Mouse (Mus musculus) lung, postnatal 0 days (tissue): ENCODE measurements at regions not wholly inside any gene's neighbourhood (a gene's known extent, or its start where the extent isn't known, plus 50 kb on each side); places are given as distances from the start of the nearest gene placed in this dataset.
A peak's percentile ranks its signal among the peaks of the same experiment; 100 is the strongest.

Source experiments
- ATAC-seq: fragments of 200-750 bp; cut with Nextera tagmentation; 2 replicates; pipeline ENCODE4 v1.8.0; 2017; ENCODE audit warnings: moderate library complexity
- DNase-seq: peaks from one replicate; pipeline ENCODE4 v3.0.0-alpha.2; 2016; ENCODE audit warnings: low spot score
- H3K27ac ChIP-seq: fragments of 300-500 bp; sonication (generic); 2 replicates; pipeline ENCODE4 v1.5.1; 2014; ENCODE audit warnings: antibody characterized with exemption, mild to moderate bottlenecking, low read length, mixed read lengths
- H3K27me3 ChIP-seq: fragments of 300-500 bp; sonication (generic); replicated peaks from 2 replicates; pipeline ENCODE4 v1.6.1; 2014; ENCODE audit warnings: low read length, mixed read lengths; ENCODE audit not compliant: insufficient read depth
- H3K36me3 ChIP-seq: fragments of 300-500 bp; sonication (generic); 2 replicates; pipeline ENCODE4 v1.6.1; 2014; ENCODE audit warnings: low read length, mixed read lengths; ENCODE audit not compliant: insufficient read depth
- H3K4me1 ChIP-seq: fragments of 300-500 bp; sonication (generic); 2 replicates; pipeline ENCODE4 v1.6.1; 2014; ENCODE audit warnings: antibody characterized with exemption, low read depth, low read length, mixed read lengths; ENCODE audit not compliant: insufficient read depth
- H3K4me2 ChIP-seq: fragments of 300-500 bp; sonication (generic); replicated peaks from 2 replicates; pipeline ENCODE4 v1.6.1; 2014; ENCODE audit warnings: low read depth, mild to moderate bottlenecking, low read length, moderate library complexity, mixed read lengths
- H3K4me3 ChIP-seq: fragments of 300-500 bp; sonication (generic); 2 replicates; pipeline ENCODE4 v1.5.1; 2014; ENCODE audit warnings: low read depth, low read length
- H3K9ac ChIP-seq: fragments of 300-500 bp; sonication (generic); replicated peaks from 2 replicates; pipeline ENCODE4 v1.6.1; 2014; ENCODE audit warnings: low read depth, mild to moderate bottlenecking
- H3K9me3 ChIP-seq: fragments of 300-500 bp; sonication (generic); 2 replicates; pipeline ENCODE4 v1.6.1; 2016; ENCODE audit warnings: low read length, mixed read lengths
- CTCF ChIP-seq: IDR thresholded peaks from 2 replicates; pipeline ENCODE4 v1.5.1; 2016; ENCODE audit warnings: antibody characterized with exemption, mild to moderate bottlenecking
- EP300 ChIP-seq: IDR thresholded peaks from 2 replicates; pipeline ENCODE4 v1.6.1; 2016; ENCODE audit warnings: antibody characterized with exemption, mild to moderate bottlenecking, control low read depth
- WGBS: fragments of 180-500 bp; shearing (Covaris S2); extraction: QIAGEN DNeasy Blood & Tissue Kit; methylation state at CpG from one replicate; pipeline ENCODE4 v1.1.7; 2014; 5-methylcytosine and 5-hydroxymethylcytosine counted together

DNA sequence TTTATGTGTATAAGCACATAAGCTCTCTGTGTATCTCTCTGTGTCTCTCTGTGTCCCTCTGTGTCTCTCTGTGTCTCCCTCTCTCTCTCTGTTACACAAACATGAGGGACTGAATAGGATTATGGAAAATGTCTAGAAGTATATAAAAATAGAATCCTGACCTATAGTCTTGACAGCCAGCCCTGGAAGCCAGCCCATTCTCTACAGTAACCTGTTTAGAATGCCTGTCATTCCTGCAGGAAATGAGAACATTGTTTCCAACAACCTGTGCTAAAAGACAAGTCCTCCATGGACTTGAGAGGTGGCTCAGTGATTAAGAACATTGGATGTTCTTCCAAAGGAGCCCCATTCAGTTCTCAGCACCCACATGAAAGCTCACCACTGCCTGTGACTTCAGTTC is 714.4 kb downstream of the Tns3 start:
- Histone ChIP-seq H3K4me1 (no peaks in the 10 kb centered on the region), H3K9ac (no peak overlapping the region), H3K9me3 (no peaks in the 10 kb centered on the region), H3K27me3 (no peaks in the 10 kb centered on the region), H3K4me2 (no peak overlapping the region), H3K27ac (no peak overlapping the region), H3K36me3 (no peaks in the 10 kb centered on the region), H3K4me3 (no peak overlapping the region)
- DNase-seq (no peak), ATAC-seq (no peak)
- TF ChIP-seq CTCF (no peak), EP300 (no peak)

- H3K4me3 ChIP-seq: no peak overlapping the region
- DNase-seq (no peak), ATAC-seq (no peak)
Observed at GRCm38 (mm10) chr11:7949201-7949875, 715.0 kb downstream of the Tns3 start.

DNA sequence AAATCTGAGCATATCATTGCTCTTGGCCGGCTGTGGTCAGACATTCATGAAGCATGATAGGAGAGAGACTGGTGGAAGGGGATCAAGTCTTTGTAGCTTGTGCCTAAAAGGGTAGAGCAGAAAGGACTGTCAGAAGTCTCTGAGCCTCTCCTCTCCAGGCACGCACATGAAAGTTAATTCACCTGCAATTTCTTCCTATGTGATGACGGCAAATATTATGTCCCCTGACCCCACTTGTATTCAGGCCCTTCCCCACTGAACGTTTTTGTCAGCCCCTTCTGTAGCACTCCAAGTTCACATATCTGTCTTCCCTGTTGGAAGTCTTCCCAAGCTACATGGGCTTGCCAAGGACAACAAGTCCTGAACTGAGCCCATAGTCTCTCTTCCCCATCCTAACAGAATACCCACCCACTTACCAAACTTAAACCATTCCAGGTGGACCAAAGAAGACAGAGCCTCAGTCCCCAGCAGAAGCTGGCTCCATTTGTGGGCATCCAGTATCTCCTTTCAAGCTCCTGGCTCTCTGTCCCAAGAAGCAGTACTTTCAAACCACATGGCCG is 719.3 kb downstream of the Tns3 start:
- Histone ChIP-seq H3K4me2 (no peak overlapping the region), H3K9ac (no peak overlapping the region), H3K9me3 (no peaks in the 10 kb centered on the region), H3K27me3 (no peaks in the 10 kb centered on the region), H3K4me1 (no peaks in the 10 kb centered on the region), H3K27ac (no peak overlapping the region), H3K4me3 (no peak overlapping the region), H3K36me3 (no peaks in the 10 kb centered on the region)
- TF ChIP-seq CTCF: no peak
- TF ChIP-seq EP300: no peak
- ATAC-seq (no peak), DNase-seq (no peak)
- WGBS: 69% methylated on average over 5 of the region's 5 CpGs

More at GRCm38 (mm10) chr11:7949201-7949875, 715.0 kb downstream of the Tns3 start:
- TF ChIP-seq CTCF (no peak), EP300 (no peak)
- Histone ChIP-seq H3K27ac (no peak overlapping the region), H3K36me3 (no peaks in the 10 kb centered on the region), H3K9ac (no peak overlapping the region), H3K4me2 (no peak overlapping the region), H3K27me3 (no peaks in the 10 kb centered on the region), H3K4me1 (no peaks in the 10 kb centered on the region), H3K9me3 (no peaks in the 10 kb centered on the region)
- WGBS: 69% methylated on average over 6 of the region's 6 CpGs

DNA sequence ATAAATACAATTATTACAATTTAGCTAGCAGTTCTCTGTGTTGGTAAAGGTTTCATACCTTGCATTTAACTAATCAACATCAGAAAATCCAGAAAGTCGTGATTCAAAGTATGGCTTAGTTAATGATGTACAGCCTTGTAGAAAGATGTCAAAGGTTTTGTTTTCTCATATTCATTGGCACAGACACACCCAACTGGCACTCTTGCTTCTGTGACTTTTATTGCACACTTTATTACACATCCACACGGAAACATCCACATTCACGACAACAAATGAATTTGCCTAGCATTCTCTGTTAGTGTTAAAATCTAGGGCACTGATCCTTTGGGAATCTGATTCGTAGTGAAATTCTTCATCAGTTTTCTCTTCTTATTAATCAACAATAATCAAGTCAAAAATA is 720.0 kb downstream of the Tns3 start:
- ATAC-seq: no peak

GRCm38 (mm10) chr11:7933611-7934010 is 719.9 kb upstream of the Igfbp3 start:
- no peak for TF ChIP-seq CTCF
- no peak for TF ChIP-seq EP300
- H3K4me1 ChIP-seq: no peaks in the 10 kb centered on the region
- H3K27ac ChIP-seq: no peak overlapping the region
- DNase-seq: no peak
- ATAC-seq: no peak
- WGBS: 75% methylated on average over 3 of the region's 3 CpGs
- no peaks in the 10 kb centered on the region for H3K9me3 ChIP-seq
- no peak overlapping the region for H3K4me2 ChIP-seq
- no peaks in the 10 kb centered on the region for H3K36me3 ChIP-seq
- no peak overlapping the region for H3K4me3 ChIP-seq
- no peaks in the 10 kb centered on the region for H3K27me3 ChIP-seq
- no peak overlapping the region for H3K9ac ChIP-seq

More for the DNA sequence above, 720.0 kb downstream of the Tns3 start:
- Histone ChIP-seq H3K4me2 (no peak overlapping the region), H3K27me3 (no peaks in the 10 kb centered on the region), H3K4me1 (no peaks in the 10 kb centered on the region), H3K9ac (no peak overlapping the region), H3K27ac (no peak overlapping the region), H3K9me3 (no peaks in the 10 kb centered on the region), H3K4me3 (no peak overlapping the region), H3K36me3 (no peaks in the 10 kb centered on the region)
- DNase-seq: no peak
- TF ChIP-seq EP300: no peak
- WGBS: 76% methylated on average over 4 of the region's 4 CpGs

- no peak for TF ChIP-seq EP300
- no peak for TF ChIP-seq CTCF
- Histone ChIP-seq H3K4me2 (no peak overlapping the region), H3K4me3 (no peak overlapping the region), H3K9me3 (peaks cover 3% of the 10 kb centered on the region; the same call in 1 of the 2 replicates), H3K36me3 (no peaks in the 10 kb centered on the region), H3K9ac (no peak overlapping the region), H3K4me1 (no peaks in the 10 kb centered on the region), H3K27me3 (no peaks in the 10 kb centered on the region), H3K27ac (no peak overlapping the region)
- DNase-seq (peak; percentile 21), ATAC-seq (peak; percentile 25; the same call in 1 of the 2 replicates)
- 65% methylated on average over 5 of the region's 5 CpGs for WGBS
Observed at GRCm38 (mm10) chr11:7932638-7933037, 718.9 kb upstream of the Igfbp3 start.
